Mouse (Mus musculus) urinary bladder, postnatal 25 days (tissue): ENCODE results near the gene Olfr827.

ENCODE experiments used
- DNase-seq: peaks from one replicate; pipeline ENCODE4 v3.0.0; 2022; ENCODE audit warnings: low spot score

The Olfr827 gene

GRCm38 (mm10) chr10:130214303-130214702 is at the start of gene Olfr827:
TSS of gene Olfr827 (minus strand) at chr10:130214403.
- DNase-seq = no peak

- DNase-seq = no peak
Measured at GRCm38 (mm10) chr10:130263203-130263602, 49.0 kb upstream of the Olfr827 start.

GRCm38 (mm10) chr10:130259483-130259882 is 45.3 kb upstream of the Olfr827 start:
- no peak for DNase-seq

GRCm38 (mm10) chr10:130244271-130244670 is 30.1 kb upstream of the Olfr827 start:
- DNase-seq = no peak

- DNase-seq = no peak
Measured at GRCm38 (mm10) chr10:130238318-130239209, 24.4 kb upstream of the Olfr827 start.

GRCm38 (mm10) chr10:130234576-130234975 is 20.4 kb upstream of the Olfr827 start:
- DNase-seq = no peak

GRCm38 (mm10) chr10:130232117-130232516 is 17.9 kb upstream of the Olfr827 start:
- DNase-seq = no peak

- DNase-seq = no peak
Measured at GRCm38 (mm10) chr10:130229584-130229983, 15.4 kb upstream of the Olfr827 start.

GRCm38 (mm10) chr10:130228246-130228645 is 14.0 kb upstream of the Olfr827 start:
- DNase-seq = no peak

- DNase-seq = no peak
Measured at GRCm38 (mm10) chr10:130225034-130225433, 10.8 kb upstream of the Olfr827 start.

- no peak for DNase-seq
Measured at GRCm38 (mm10) chr10:130184086-130184485, 30.1 kb downstream of the Olfr827 start, which contains the start of gene Olfr826. TSS of gene Olfr826 (minus strand) at chr10:130184186.

- DNase-seq = no peak
Measured at GRCm38 (mm10) chr10:130166666-130167065, 47.5 kb downstream of the Olfr827 start, which contains the start of gene Olfr825. TSS of gene Olfr825 (minus strand) at chr10:130166766.

- no peak for DNase-seq
Measured at GRCm38 (mm10) chr10:130165196-130165595, 49.0 kb downstream of the Olfr827 start.
